Mouse (Mus musculus): Measurements from ENCODE around the gene Pick1. TPM values are rescaled to one million over a fixed set of nuclear protein-coding genes. Genes with fewer than 3 reads are reported as not detected.

Pick1 gene
- polyA plus RNA-seq, 1 experiment from 2014 or later = 41.3 TPM

DNA sequence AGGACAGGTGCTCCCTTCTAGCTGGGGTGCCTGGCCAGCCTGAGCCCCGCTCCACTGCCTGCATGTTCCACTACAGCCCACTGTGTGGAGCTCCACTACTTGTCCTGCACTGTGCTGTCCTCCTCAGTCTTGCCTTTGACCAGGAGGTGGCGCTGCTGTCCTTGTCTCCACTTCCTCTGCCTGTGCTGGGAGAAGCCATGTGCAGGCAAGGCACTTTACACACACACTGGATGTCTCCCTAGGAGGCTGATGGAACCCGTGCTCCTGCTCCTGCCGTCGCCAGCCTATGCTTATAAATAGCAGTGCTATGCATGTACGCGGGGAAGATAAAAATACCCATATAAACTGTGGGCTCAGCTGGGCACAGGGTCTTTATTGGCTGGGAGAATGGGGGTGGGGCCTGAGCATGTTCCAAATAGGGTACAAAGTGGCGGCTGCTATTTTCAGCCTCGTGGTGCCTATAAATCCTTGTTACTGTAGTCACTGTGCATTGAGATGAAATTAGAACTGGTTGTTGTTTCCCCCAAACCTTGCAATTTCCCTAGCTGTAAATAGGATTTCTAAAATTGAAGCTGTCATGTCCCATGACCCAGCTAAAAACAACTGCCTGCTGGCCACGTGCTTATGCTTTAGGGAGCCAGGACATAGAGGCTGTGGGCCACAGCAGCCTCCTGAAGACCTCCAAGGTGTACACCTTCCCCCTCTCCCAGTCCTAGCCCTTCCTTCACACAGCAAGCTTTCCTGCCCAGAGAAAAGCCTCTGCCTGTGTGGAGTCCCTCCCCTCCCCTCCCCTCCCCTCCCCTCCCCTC is 14.5 kb downstream of the Pick1 start:
- Histone ChIP-seq H3K4me3 (peak overlapping the region; percentile 15; the same call in 1 of the 2 replicates), H3K9me3 (no peaks in the 10 kb centered on the region), H3K27ac (peak overlapping the region; percentile 78), H3K36me3 (peaks cover 76% of the 10 kb centered on the region), H3K27me3 (ENCODE audit: insufficient read depth, poor library complexity, severe bottlenecking) (no peaks in the 10 kb centered on the region), H3K4me1 (peaks cover 28% of the 10 kb centered on the region)
- 18% methylated on average over 10 of the region's 10 CpGs for WGBS
- DNase-seq (ENCODE audit: low spot score) = peak; percentile 99

- H3K27me3 ChIP-seq (ENCODE audit: insufficient read depth, poor library complexity, severe bottlenecking) = peaks cover 4% of the 10 kb centered on the region; the same call in 1 of the 2 replicates
- H3K4me1 ChIP-seq = peaks cover 28% of the 10 kb centered on the region
- H3K36me3 ChIP-seq = peaks cover 76% of the 10 kb centered on the region
- 65% methylated on average over 7 of the region's 7 CpGs for WGBS
- no peaks in the 10 kb centered on the region for H3K9me3 ChIP-seq
- DNase-seq (ENCODE audit: low spot score) = no peak
- H3K27ac ChIP-seq = peak overlapping the region; percentile 87
- peak overlapping the region; percentile 22; the same call in 1 of the 2 replicates for H3K4me3 ChIP-seq
Observed at GRCm38 (mm10) chr15:79244071-79244893, 15.3 kb downstream of the Pick1 start.

GRCm38 (mm10) chr15:79245321-79245720 is 16.3 kb downstream of the Pick1 start:
- Histone ChIP-seq H3K27me3 (ENCODE audit: insufficient read depth, poor library complexity, severe bottlenecking) (peaks cover 13% of the 10 kb centered on the region; the same call in 1 of the 2 replicates), H3K4me3 (no peak overlapping the region), H3K27ac (no peak overlapping the region), H3K36me3 (peaks cover 69% of the 10 kb centered on the region), H3K9me3 (no peaks in the 10 kb centered on the region), H3K4me1 (peaks cover 28% of the 10 kb centered on the region)
- 83% methylated on average over 3 of the region's 3 CpGs for WGBS
- no peak for DNase-seq (ENCODE audit: low spot score)

GRCm38 (mm10) chr15:79250236-79250635 is 21.3 kb downstream of the Pick1 start:
- Histone ChIP-seq H3K9me3 (no peaks in the 10 kb centered on the region), H3K27ac (no peak overlapping the region), H3K4me1 (peaks cover 40% of the 10 kb centered on the region), H3K4me3 (no peak overlapping the region), H3K27me3 (ENCODE audit: insufficient read depth, poor library complexity, severe bottlenecking) (peaks cover 62% of the 10 kb centered on the region), H3K36me3 (peaks cover 43% of the 10 kb centered on the region)
- DNase-seq (ENCODE audit: low spot score) = no peak
- 80% methylated on average over 2 of the region's 2 CpGs for WGBS

DNA sequence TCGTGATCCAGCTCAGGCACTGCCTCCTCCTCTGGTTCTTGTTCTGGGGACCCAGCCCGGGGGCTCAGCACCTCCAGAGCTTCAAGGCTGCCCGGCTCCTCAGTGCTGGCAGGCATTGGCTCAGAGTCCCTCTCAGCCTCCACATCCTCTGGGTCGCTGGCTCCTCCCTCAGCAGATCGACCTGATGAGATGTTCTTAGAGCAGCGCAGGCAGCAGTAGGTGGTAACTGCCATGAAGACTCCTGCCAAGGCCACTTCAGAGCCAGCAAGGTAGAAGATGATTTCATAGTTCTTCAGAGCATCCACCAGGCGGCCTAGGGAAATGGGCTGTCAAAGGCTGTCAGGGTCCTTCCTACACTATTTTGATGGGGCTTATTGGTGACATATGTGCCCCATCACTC is 22.2 kb downstream of the Pick1 start:
- peaks cover 67% of the 10 kb centered on the region for H3K27me3 ChIP-seq (ENCODE audit: insufficient read depth, poor library complexity, severe bottlenecking)
- no peak overlapping the region for H3K4me3 ChIP-seq
- 47% methylated on average over 7 of the region's 7 CpGs for WGBS

GRCm38 (mm10) chr15:79251781-79252491 is 23.0 kb downstream of the Pick1 start:
- peak overlapping the region; percentile 84 for H3K27ac ChIP-seq
- H3K4me1 ChIP-seq = peaks cover 40% of the 10 kb centered on the region
- peaks cover 67% of the 10 kb centered on the region for H3K27me3 ChIP-seq (ENCODE audit: insufficient read depth, poor library complexity, severe bottlenecking)
- H3K9me3 ChIP-seq = no peaks in the 10 kb centered on the region
- H3K4me3 ChIP-seq = peak overlapping the region; percentile 61
- no peak for DNase-seq (ENCODE audit: low spot score)
- 2% methylated on average over 60 of the region's 61 CpGs for WGBS
- H3K36me3 ChIP-seq = peaks cover 26% of the 10 kb centered on the region

More for the DNA sequence above, 22.2 kb downstream of the Pick1 start:
- Histone ChIP-seq H3K36me3 (peaks cover 34% of the 10 kb centered on the region), H3K4me1 (peaks cover 40% of the 10 kb centered on the region), H3K27ac (peak overlapping the region; percentile 84), H3K9me3 (no peaks in the 10 kb centered on the region)
- no peak for DNase-seq (ENCODE audit: low spot score)

- WGBS = 28% methylated on average over 24 of the region's 24 CpGs
- H3K27ac ChIP-seq = peak overlapping the region; percentile 84
- no peak for DNase-seq (ENCODE audit: low spot score)
- H3K4me1 ChIP-seq = peaks cover 40% of the 10 kb centered on the region
- peak overlapping the region; percentile 61 for H3K4me3 ChIP-seq
- H3K9me3 ChIP-seq = no peaks in the 10 kb centered on the region
- H3K36me3 ChIP-seq = peaks cover 21% of the 10 kb centered on the region
- H3K27me3 ChIP-seq (ENCODE audit: insufficient read depth, poor library complexity, severe bottlenecking) = peaks cover 67% of the 10 kb centered on the region
Observed at GRCm38 (mm10) chr15:79252580-79252979, 23.6 kb downstream of the Pick1 start.

DNA sequence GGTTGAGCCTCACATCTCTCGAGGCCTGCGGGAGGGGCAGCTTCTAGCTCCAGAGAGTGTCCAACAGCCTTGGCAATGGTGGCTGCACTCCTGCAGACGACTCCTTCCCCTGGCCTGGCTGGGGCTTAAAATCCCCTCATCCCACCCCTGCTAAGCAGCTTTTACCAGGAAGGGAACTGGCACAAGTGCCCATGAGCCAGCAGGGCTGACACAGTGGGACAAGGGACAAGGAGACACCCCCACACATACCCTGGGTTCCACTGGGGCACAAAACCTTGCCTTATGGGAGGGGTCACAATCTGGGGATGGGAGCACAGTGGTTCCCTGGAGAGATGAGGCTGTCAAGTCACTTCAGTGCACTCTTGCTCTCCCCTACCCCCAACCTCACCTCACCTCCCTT is 25.7 kb downstream of the Pick1 start, which contains the start of gene Slc16a8:
Gene Slc16a8 (minus strand): TSS at position 101 of the 400 bp plus-strand sequence.
- peaks cover 38% of the 10 kb centered on the region for H3K4me1 ChIP-seq
- H3K4me3 ChIP-seq = no peak within 1 kb of the TSS
- peaks cover under 1% of the 10 kb centered on the region; the same call in 1 of the 2 replicates for H3K36me3 ChIP-seq
- H3K27me3 ChIP-seq (ENCODE audit: insufficient read depth, poor library complexity, severe bottlenecking) = peaks cover 76% of the 10 kb centered on the region
- H3K9me3 ChIP-seq = no peaks in the 10 kb centered on the region
- WGBS = 22% methylated on average over 3 of the region's 3 CpGs
- H3K27ac ChIP-seq = no peak within 1 kb of the TSS
- DNase-seq (ENCODE audit: low spot score) = no peak

- H3K36me3 ChIP-seq = no peaks in the 10 kb centered on the region
- WGBS = 27% methylated on average over 17 of the region's 17 CpGs
- H3K4me1 ChIP-seq = peaks cover 44% of the 10 kb centered on the region
- H3K9me3 ChIP-seq = no peaks in the 10 kb centered on the region
- H3K4me3 ChIP-seq = no peak overlapping the region
- peaks cover 78% of the 10 kb centered on the region for H3K27me3 ChIP-seq (ENCODE audit: insufficient read depth, poor library complexity, severe bottlenecking)
- DNase-seq (ENCODE audit: low spot score) = no peak
- no peak overlapping the region for H3K27ac ChIP-seq
Observed at GRCm38 (mm10) chr15:79258521-79258920, 29.5 kb downstream of the Pick1 start.

DNA sequence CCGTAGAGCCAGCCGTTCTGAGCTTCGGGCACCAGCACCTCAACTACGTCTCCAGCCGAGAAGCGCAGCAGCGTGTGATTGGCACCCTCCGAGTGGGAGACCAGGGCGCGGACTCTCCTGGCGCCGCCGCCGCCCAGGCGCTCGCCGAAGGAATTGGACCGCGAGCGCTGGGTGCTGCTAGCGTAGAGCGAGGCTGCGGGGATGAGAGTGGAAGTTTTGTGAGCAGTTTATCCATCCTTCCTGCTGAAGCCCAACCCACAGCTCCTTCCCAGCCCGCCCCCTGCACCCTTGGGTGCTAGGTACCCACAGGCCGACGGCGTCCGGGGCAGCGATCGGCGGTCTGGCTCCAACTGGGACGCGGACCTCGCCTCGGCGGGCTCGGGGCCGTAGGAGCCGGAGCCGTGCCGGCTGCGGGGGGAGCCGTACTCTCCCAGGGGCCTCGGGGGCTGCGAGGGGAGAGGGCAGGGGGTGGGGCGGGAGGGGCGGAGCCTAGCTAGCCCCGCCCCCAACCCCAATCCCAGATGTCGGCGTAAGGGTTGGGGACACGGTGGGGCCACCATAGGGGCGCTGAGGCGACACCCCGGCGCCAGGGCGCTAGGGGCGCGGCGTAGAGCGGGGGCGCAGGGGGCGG is 32.2 kb downstream of the Pick1 start:
- Histone ChIP-seq H3K27ac (peak overlapping the region; percentile 88), H3K9me3 (no peaks in the 10 kb centered on the region), H3K27me3 (ENCODE audit: insufficient read depth, poor library complexity, severe bottlenecking) (peaks cover 81% of the 10 kb centered on the region), H3K4me1 (peaks cover 28% of the 10 kb centered on the region), H3K36me3 (no peaks in the 10 kb centered on the region), H3K4me3 (peak overlapping the region; percentile 83)
- no peak for DNase-seq (ENCODE audit: low spot score)
- WGBS = under 1% methylated on average over 56 of the region's 62 CpGs

DNA sequence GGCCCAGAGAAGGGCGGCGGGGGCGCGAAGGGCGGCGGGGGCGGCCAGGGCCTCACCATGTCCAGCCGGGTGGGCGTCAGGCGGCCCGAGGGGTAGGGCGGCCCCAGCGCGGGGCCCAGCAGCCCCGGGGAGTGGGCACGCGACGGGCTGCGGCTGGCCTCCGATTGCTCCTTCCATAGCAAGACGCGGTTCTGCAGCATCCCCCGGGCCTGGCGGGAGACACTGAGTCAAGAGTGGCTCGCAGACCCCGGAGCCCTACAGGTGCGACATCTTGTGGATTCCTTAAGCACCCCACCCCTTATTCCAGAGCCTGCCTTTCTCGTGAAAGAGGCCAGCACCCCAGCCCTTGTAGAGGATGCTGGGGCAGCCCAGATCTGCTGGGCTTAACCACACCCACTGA is 32.8 kb downstream of the Pick1 start:
- Histone ChIP-seq H3K4me1 (peaks cover 28% of the 10 kb centered on the region), H3K36me3 (no peaks in the 10 kb centered on the region), H3K27ac (peak overlapping the region; percentile 88), H3K9me3 (no peaks in the 10 kb centered on the region), H3K4me3 (peak overlapping the region; percentile 83), H3K27me3 (ENCODE audit: insufficient read depth, poor library complexity, severe bottlenecking) (peaks cover 87% of the 10 kb centered on the region)
- 1% methylated on average over 18 of the region's 28 CpGs for WGBS
- DNase-seq (ENCODE audit: low spot score) = no peak

GRCm38 (mm10) chr15:79262375-79262774 is 33.4 kb downstream of the Pick1 start:
- Histone ChIP-seq H3K27me3 (ENCODE audit: insufficient read depth, poor library complexity, severe bottlenecking) (peaks cover 93% of the 10 kb centered on the region), H3K27ac (0 out of 2 replicates have a peak overlapping the region, but pooled peaks have one; percentile 38)
- WGBS = 28% methylated on average over 13 of the region's 13 CpGs

More at GRCm38 (mm10) chr15:79262375-79262774, 33.4 kb downstream of the Pick1 start:
- no peaks in the 10 kb centered on the region for H3K9me3 ChIP-seq
- DNase-seq (ENCODE audit: low spot score) = no peak
- H3K4me1 ChIP-seq = peaks cover 28% of the 10 kb centered on the region
- H3K4me3 ChIP-seq = peak overlapping the region; percentile 83
- H3K36me3 ChIP-seq = no peaks in the 10 kb centered on the region
